Mouse (Mus musculus) adrenal gland, postnatal 36 days (tissue): ENCODE data around the gene Clgn. TPM values are rescaled to one million over a fixed set of nuclear protein-coding genes. Genes with fewer than 3 reads are reported as not detected.
"Not testable (repeated sequence)": the region's sequence is repeated elsewhere in the genome, so short reads cannot be mapped to it uniquely, and the experiment has no call there.

Experiments used
- DNase-seq, 2 experiments: peaks; one replicate each; pipeline ENCODE4 v3.0.0; 2021; ENCODE audit warnings: mixed read lengths in 1 of 2
- total RNA-seq, 2 experiments: library from RNA; stranded (reverse); gene quantifications; 2 replicates each; pipeline ENCODE4 v1.2.3; 2021

Gene Clgn
- total RNA-seq, 2 experiments from 2014 or later, result 0.13 TPM; not detected in 1

DNA sequence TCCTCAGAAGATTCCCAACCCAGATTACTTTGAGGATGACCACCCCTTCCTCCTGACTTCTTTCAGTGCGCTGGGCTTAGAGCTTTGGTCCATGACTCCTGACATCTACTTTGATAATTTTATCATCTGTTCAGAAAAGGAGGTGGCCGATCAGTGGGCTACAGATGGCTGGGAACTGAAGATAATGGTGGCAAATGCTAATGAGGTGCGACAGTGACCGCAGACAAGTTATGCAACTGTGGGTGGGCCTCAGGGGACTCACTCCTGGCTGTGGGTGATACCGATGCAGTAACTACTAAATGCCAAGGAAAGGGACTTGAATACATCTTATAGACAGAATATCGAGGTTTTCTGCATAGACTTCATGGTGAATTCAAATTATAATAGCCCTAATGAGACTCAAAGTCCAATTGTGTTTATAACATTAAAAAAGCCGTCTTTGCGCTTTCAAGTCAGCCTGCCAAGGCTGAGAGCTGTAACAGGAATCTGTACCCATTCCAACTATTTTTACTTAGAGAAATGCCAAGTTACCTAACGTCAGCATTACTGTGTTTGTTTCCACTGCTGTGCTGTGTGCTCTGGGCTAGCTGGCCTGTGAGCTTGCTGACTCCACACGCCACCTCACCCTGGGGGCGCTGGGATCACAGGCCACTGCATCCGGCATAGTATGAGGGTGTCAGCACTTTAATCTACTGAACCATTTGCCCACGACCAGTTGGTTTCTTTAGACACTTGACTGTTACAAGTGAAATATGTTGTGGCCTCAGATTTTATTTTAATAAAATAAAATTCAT lies 33.6 kb downstream of the Clgn start:
- DNase-seq, result peak in 1 of 2 experiments; percentile 10

DNA sequence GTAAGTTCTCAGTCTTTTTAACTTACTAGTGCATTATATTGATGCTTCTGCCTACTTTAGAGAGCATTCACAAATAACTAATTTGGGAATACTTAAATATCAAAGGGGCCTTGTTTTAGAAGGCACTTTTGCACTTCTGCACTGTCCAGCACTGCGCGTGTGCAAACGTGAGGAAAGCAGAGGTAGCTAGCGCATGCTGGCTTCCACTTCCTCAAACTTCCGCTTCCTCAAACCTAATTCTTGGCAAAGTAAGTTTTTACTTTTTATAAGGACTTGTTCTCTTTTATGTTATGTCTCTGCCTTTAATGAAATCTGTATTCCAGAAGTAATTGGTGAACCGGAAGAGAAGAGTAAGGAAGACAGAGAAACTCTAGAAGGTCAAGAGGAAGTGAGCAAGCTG lies 35.5 kb downstream of the Clgn start:
- no peak for DNase-seq

DNA sequence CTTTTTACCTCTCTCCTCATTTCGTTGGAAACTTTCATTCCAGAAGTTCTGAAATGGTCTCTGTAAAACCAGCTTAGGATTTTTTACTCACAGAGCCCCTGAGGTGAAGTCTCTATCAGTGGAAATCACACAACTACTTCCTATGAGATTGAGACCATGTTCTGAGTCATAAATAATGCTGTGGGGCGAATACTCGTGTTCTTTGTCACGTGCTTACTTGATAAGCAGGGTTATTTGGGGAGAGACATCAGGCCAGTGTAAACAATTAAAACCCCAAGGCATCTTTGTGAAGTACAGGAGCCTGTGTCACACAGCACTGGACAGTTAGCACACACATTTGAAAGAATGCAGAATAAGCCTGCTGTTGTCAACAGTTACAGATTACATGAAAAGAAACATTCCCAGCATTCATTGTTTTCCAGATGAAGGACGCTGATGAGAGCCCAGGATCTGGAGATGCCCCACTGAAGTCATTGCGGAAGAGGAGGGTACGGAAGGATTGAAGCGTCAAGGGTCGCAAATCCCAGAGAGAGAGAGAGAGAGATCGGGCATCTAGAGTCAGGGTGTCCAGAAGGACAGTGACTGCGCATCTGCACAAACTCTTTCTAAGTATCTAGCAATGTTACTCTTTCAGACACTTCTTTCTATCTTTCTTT lies 36.6 kb downstream of the Clgn start:
- DNase-seq, result no peak

DNA sequence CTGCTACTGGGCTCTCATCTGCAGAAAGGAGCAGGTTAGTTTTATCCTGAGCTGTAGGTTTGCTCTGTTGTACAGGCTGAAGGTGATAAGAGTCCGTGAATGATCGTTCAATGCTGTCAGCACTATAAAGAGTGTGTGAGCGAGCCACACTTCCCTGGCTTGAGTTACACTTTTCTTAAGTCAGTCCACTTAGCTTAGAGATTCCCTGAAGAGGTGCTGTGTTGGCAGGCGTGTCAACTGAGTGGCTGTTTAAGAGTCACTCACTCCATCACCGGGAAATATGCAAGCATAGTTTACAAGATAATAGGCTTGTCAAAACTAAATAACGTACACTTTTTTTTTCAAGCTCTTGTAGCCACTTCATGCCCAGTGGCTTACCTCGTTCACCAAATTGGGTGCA lies 37.3 kb downstream of the Clgn start:
- no peak for DNase-seq

DNA sequence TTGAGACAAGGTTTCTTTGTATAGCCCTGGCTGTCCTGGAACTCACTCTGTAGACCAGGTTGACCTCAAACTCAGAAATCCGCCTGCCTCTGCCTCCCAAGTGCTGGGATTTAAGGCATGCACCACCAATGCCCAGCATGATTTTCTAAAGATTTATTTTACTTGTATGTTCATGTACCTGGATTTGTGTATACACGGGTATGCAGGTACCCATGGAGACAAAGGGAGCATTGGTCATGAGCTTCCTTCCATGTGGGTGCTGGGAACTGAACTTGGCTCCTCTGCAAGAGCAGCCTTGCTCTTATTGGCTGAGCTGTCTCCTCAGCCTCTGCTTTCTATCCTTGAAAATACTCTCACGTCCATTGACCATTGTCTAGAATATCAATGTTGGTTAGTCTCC lies 39.0 kb downstream of the Clgn start:
- not testable (repeated sequence) for DNase-seq

DNA sequence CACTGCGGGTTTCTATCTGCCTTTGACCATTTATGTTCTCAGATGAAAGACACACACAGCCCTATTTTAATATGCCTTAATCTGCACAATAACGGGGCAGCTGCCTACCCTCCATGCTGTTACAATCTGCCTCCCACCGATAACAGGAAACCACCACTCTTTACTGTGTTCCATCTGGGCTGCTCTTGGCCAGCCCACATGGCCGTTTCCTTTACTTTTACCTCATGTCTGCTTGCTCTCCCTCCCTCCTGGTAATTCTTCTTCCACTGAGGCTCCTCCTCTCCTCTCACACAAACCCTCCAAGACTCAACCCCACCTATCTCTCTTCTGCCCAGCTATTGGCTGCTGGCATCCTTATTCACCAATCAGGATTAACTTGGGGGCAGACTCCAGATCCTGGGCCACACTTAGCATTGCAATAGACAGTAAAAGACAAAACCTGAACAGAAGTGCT lies 39.4 kb downstream of the Clgn start:
- no peak for DNase-seq

DNA sequence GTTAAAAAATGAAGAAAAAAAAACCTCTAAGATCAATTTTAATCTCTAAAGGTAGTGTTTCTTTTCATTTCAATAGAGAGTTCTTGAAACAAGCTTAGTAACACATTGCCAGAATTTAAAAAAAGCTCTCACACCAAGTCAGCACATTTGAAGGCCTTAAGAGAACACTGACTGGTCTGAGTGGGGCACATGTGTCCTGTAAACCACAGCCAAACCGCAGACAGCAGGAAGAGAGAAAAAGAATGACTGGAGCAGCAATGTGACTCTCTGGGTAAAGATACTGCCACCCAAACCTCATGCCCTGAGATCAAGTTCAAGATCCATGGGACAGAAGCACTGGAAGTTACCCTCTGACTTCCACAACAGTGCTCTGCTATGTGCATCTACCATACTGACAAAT lies 47.4 kb downstream of the Clgn start:
- no peak for DNase-seq

DNA sequence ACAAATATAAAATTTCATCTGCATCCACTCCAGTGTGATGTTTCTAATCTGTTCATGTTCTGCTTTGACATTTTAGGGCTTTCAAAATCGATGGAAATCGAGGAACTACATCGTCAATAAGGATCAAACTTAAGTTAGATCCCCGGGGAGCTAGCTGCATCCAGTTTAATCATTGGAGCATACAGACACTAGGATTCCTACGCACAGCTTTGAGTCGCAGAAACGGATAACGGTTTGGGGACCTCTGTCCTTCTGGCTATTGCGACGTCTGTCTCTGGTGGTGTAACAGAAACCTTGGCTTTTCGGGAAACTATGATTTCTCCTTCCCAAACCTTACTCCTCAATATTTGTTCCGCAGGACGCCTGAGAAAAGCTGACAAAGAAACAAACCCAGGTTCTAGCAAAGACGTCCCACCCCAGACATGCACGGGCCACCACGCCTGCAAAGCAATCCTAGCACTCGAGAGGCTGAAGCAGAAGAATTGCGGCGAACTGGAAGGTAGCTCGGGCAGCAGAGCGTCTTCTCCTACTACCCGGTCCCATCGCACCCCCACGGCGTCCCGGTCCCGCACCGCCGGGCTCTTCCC lies 52.1 kb downstream of the Clgn start:
- no peak for DNase-seq

DNA sequence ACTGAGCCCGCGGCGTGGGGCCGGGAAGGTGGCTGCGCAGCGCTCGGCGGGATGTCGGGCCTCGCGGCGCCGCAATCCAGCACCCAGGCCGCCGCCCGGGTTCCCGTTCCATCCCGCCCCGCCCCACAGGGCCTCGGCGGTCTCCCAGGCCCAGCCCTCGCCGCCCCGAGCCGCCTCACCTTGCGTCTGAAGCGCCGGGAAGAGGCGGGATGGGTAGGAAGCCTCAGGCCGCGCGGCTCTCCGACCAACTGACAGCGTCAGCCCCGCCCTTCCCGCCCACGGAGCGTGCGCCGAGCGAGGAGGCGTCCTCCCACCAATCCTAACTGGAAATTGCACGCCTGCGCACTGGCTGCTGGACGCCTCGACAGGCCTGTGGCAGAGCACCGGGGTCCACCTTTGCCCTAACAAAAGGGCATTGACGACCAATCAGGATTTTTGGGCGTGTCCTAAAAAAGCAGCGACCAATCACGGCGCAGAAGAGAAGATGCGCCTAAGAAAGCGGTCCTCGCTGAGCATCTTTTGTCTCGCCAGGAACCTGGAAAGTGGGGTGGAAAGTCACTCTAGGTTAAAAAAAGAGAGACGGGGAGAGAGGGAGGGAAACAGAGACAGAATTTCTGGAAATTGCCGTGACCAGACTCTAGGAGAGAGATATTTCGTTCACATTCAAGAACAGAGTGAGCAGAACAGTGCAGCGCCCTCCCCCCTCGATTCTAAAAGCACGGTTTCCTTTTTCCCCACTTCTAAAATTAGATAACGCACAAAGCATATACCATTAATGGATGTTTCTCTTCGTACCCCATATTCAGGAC lies 52.8 kb downstream of the Clgn start:
- DNase-seq, result peak; percentile 99 to 100

DNA sequence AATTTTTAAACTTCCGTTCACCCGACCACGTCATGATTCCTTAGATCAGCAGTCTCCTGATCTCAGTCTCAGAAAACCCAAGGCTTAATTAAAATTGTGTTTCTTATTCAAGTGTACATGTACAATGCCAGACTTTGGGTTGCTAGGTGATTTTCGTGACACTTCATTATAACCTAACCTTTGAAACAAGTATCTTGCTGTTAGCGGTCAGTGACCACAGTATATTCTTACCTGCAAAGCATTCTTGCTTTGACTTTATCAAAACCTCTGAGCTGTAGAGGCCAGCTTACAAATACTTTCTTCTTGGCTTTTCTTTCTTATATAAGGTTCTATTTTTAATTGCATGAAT lies 53.4 kb downstream of the Clgn start:
- no peak for DNase-seq

DNA sequence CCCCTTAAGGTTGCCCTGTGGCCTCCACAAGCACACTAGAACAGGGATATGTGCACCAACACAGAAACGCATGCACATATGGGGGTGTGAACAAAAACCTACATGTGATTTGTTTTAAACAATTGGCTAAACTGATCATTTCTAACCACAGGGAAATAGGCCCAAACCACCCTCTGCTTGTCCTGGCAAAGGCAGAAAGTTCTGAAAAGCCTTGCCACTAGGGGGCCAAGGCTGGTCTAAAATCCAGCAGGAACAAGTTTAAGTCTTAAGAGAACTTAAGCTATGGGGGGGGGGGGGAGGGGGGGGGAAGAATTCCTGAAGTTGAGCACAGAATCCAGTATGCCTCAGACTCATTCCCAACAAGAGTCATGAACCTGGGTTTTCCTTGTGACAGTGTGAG lies 60.3 kb downstream of the Clgn start:
- DNase-seq, result peak; percentile 3 to 37

DNA sequence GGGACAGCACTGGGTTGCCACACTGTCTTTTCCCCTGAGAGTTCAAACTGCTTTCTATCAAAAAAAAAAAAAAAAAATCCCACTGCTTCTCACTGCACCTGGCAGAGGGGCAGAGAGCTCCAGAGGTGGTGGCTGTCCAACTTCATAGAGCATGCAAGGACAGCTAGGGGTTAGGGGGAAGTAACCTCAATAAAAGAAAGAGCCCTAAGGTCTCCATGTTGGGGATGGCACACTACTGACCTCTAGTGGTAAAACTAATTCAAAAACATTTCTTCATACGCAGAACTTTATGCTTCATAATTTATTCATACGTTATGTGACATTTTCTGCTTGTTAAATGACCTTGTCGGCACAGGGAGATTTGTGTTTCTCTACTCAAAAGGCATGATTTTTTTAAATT lies 61.4 kb downstream of the Clgn start:
- DNase-seq, result no peak

DNA sequence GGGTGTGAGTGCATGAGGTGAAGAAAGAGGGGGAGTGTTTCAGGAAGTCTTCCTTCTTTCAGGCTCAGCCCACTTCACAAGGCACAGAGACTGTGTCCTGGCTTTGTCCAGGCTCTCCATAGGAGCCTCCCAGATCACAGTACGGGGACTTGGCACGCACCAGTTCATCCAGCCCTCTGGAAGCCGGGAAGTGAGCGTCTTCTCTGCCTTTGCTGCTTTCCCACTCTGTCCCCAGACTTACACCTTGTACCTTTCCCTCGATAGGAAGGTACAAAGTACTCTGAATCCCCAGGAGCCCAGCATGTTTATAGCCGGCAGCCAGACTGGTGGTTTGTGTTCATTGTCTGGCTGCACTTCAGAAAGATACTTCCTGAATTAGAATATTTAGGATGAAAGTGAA lies 67.5 kb downstream of the Clgn start:
- DNase-seq, result no peak

DNA sequence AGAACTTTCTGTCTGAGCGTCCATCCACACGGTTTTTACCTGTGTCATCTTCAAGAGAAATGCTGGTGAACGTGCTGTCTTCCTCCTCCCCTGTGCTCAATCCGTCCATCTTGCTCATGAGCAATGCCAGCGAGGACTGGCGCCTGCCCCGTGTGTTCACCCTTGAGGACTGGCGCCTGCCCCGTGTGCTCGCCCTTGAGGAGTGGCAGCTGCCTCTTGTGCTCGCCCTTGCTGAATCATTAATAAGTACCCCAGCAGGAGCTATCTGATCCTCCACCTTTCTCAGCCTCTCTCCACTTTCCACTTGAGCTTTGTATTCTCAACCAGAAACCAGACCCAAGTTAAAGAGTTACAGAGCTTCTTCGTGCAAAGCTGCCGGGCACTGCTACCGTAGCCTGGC lies 68.6 kb downstream of the Clgn start, which contains the start of gene Scoc:
Gene Scoc (minus strand): TSS at position 170 of the 400 bp plus-strand sequence.
- DNase-seq, result peak in 1 of 2 experiments; percentile 12

DNA sequence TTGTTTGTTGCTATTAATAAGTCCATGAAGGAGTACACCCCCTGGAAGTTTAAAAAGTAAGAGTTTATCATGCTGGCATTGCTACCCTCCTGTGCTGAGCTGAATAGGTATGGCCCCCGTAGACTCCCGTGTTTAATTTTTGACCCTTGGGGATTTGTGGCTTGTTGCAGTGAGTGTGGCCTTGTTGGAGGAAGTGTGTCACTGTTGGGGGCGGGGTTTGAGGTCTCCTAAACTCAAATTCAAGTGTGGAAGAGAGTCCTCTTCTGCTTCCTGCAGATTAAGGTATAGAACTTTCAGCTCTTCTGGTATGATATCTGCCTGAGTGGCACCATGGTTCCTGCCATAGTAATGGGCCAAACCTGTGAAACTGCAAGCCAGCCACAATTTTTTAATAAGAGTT lies 69.9 kb downstream of the Clgn start:
- DNase-seq, result no peak

Other genes with a start within 250 kb of the Clgn start
- 10 to 100 TPM in 1 of 2 experiments, 1 to 10 TPM in 1; 5.9 to 10.5 TPM for gene Tbc1d9, start 224.5 kb upstream of the Clgn start, total RNA-seq
- gene Gm10645, start 223.7 kb upstream of the Clgn start, total RNA-seq, result under 1 TPM; 0.36 to 0.43 TPM
- gene Ucp1, start 99.5 kb upstream of the Clgn start, total RNA-seq, result 100 to 1,000 TPM; 518 to 847 TPM
- gene Elmod2, start 57.4 kb upstream of the Clgn start, total RNA-seq, result 10 to 100 TPM; 22.4 to 25.4 TPM
- gene Mgat4d, start 41.4 kb upstream of the Clgn start, total RNA-seq, result not detected
- gene Scoc, start 68.5 kb downstream of the Clgn start, total RNA-seq, result 10 to 100 TPM; 75.2 to 83.3 TPM
- gene Olfr370, start 145.9 kb downstream of the Clgn start, total RNA-seq, result not detected
- gene Ndufb7, start 176.8 kb downstream of the Clgn start, total RNA-seq, result 100 to 1,000 TPM; 218 to 228 TPM
- gene Tecr, start 218.1 kb downstream of the Clgn start, total RNA-seq, result 100 to 1,000 TPM; 450 to 470 TPM
- gene Dnajb1, start 218.3 kb downstream of the Clgn start, total RNA-seq, result 10 to 100 TPM; 38.5 to 57.2 TPM